Mouse (Mus musculus): ENCODE results near the gene 5730480H06Rik.
A peak's percentile ranks its signal among the peaks of the same experiment; 100 is the strongest.

5730480H06Rik gene

GRCm38 (mm10) chr5:48327652-48328051, at the start of gene 5730480H06Rik:
Gene 5730480H06Rik (plus strand): TSS chr5:48327952.
- no peak for DNase-seq (ENCODE audit: low read depth, low spot score)

- no peak for DNase-seq (ENCODE audit: low read depth, low spot score)
Measured at GRCm38 (mm10) chr5:48301186-48301585, 26.6 kb upstream of the 5730480H06Rik start.

- DNase-seq (ENCODE audit: low read depth, low spot score) = no peak
Measured at GRCm38 (mm10) chr5:48315057-48315602, 12.6 kb upstream of the 5730480H06Rik start.

- no peak for DNase-seq (ENCODE audit: low read depth, low spot score)
Measured at GRCm38 (mm10) chr5:48320597-48320996, 7.2 kb upstream of the 5730480H06Rik start.

- DNase-seq (ENCODE audit: low read depth, low spot score) = no peak
Measured at GRCm38 (mm10) chr5:48326221-48326620, 1.5 kb upstream of the 5730480H06Rik start.

- DNase-seq (ENCODE audit: low read depth, low spot score) = no peak
Measured at GRCm38 (mm10) chr5:48329751-48330150, 2.0 kb downstream of the 5730480H06Rik start.

GRCm38 (mm10) chr5:48330817-48331216, 3.1 kb downstream of the 5730480H06Rik start:
- no peak for DNase-seq (ENCODE audit: low read depth, low spot score)

- DNase-seq (ENCODE audit: low read depth, low spot score) = no peak
Measured at GRCm38 (mm10) chr5:48331441-48331840, 3.7 kb downstream of the 5730480H06Rik start.

GRCm38 (mm10) chr5:48333407-48333806, 5.7 kb downstream of the 5730480H06Rik start:
- no peak for DNase-seq (ENCODE audit: low read depth, low spot score)

GRCm38 (mm10) chr5:48333884-48334513, 6.2 kb downstream of the 5730480H06Rik start:
- DNase-seq (ENCODE audit: low read depth, low spot score) = no peak

- no peak for DNase-seq (ENCODE audit: low read depth, low spot score)
Measured at GRCm38 (mm10) chr5:48340808-48341433, 13.2 kb downstream of the 5730480H06Rik start.

GRCm38 (mm10) chr5:48345095-48345982, 17.6 kb downstream of the 5730480H06Rik start:
- DNase-seq (ENCODE audit: low read depth, low spot score) = peak; percentile 31

GRCm38 (mm10) chr5:48345983-48346648, 18.4 kb downstream of the 5730480H06Rik start:
- no peak for DNase-seq (ENCODE audit: low read depth, low spot score)

- no peak for DNase-seq (ENCODE audit: low read depth, low spot score)
Measured at GRCm38 (mm10) chr5:48349309-48349708, 21.6 kb downstream of the 5730480H06Rik start.

- peak; percentile 94 for DNase-seq (ENCODE audit: low read depth, low spot score)
Measured at GRCm38 (mm10) chr5:48371890-48372766, 44.4 kb downstream of the 5730480H06Rik start.

- no peak for DNase-seq (ENCODE audit: low read depth, low spot score)
Measured at GRCm38 (mm10) chr5:48402497-48402896, 74.7 kb downstream of the 5730480H06Rik start.

GRCm38 (mm10) chr5:48408276-48408675, 80.5 kb downstream of the 5730480H06Rik start:
- no peak for DNase-seq (ENCODE audit: low read depth, low spot score)

- no peak for DNase-seq (ENCODE audit: low read depth, low spot score)
Measured at GRCm38 (mm10) chr5:48410348-48410747, 82.6 kb downstream of the 5730480H06Rik start.

GRCm38 (mm10) chr5:48411462-48411861, 83.7 kb downstream of the 5730480H06Rik start:
- DNase-seq (ENCODE audit: low read depth, low spot score) = no peak

- no peak for DNase-seq (ENCODE audit: low read depth, low spot score)
Measured at GRCm38 (mm10) chr5:48412261-48412660, 84.5 kb downstream of the 5730480H06Rik start.

Measured in telencephalon, adult 2 months (tissue).